Mouse (Mus musculus): ENCODE measurements around the gene Akt3.

Gene Akt3

GRCm38 (mm10) chr1:177258034-177258342 is at the start of gene Akt3:
TSS of gene Akt3 (minus strand) at chr1:177258203.
- DNase-seq (ENCODE audit: low spot score in 2 of 2) = no peak

DNA sequence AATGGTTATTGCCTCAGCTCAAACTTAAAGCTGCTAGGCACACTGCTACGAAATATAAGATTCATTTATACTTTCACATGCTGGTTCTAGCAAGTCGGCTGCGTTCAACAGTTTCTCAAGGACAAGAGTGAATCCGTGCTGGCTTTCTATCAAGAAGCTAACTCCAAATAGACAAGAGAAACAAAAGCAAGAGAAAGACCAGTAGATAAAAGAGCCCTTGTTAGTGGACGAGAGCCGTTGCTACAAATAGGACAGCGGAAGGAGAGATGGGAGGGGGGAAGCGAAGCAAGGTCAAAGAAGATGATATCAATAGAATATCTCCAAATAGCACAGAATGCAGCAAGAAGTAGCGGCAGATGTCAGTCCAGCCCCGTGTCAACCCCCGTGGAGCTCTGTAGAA is 49.5 kb upstream of the Akt3 start:
- DNase-seq (ENCODE audit: low spot score in 2 of 2) = no peak

- DNase-seq (ENCODE audit: low spot score in 2 of 2) = no peak
These were observed 40.2 kb upstream of the Akt3 start for GRCm38 (mm10) chr1:177298231-177298630.

DNA sequence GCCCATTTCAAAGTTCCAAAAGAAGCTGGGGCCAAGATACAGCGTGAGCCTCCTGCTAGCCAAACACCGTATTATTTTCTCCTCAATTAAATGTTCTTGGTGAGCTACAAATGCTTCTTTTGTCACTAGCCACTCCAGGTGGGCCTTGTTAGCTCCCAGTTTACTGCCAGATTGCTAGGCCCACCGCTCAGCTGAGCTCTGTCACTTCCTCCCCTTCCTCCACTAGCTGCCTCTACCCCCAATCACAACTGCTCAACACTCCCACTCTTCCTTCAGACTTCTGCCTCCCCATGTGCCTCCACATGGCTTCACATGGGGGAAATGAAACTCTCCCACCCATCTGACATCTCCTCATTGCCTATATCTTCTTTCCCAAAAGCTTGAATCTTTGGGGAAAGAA is 28.8 kb upstream of the Akt3 start:
- DNase-seq (ENCODE audit: low spot score in 2 of 2) = no peak

GRCm38 (mm10) chr1:177281925-177282324 is 23.9 kb upstream of the Akt3 start:
- DNase-seq (ENCODE audit: low spot score in 2 of 2) = no peak

- DNase-seq (ENCODE audit: low spot score in 2 of 2) = no peak
These were observed 19.4 kb upstream of the Akt3 start for GRCm38 (mm10) chr1:177277361-177277760.

DNA sequence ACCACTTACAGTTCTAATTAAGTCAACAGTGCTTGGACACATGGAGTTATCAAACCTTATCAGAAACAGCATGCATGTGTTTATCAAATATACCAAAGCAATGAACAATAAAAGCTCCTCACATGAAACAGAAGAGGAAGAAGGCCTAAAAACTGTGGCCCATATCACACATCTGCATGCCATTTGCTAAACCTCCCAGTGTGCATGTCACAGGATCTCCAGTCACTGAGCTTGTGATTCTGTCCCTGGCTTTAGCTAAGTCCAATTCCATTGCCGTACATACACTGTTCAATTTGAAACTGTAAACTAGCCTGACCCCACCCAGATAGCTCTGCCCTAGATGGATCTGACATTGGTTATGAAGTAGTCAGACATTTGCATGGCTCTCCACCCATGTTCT is 9.6 kb upstream of the Akt3 start:
- no peak for DNase-seq (ENCODE audit: low spot score in 2 of 2)

GRCm38 (mm10) chr1:177262926-177263325 is 4.9 kb upstream of the Akt3 start:
- DNase-seq (ENCODE audit: low spot score in 2 of 2) = no peak

GRCm38 (mm10) chr1:177260796-177261195 is 2.8 kb upstream of the Akt3 start:
- DNase-seq (ENCODE audit: low spot score in 2 of 2) = no peak

- DNase-seq (ENCODE audit: low spot score in 2 of 2) = no peak
These were observed 1.1 kb upstream of the Akt3 start for GRCm38 (mm10) chr1:177259038-177259600.

GRCm38 (mm10) chr1:177258343-177259037 is 487 bp upstream of the Akt3 start:
- DNase-seq (ENCODE audit: low spot score in 2 of 2) = peak; percentile 51 to 54

DNA sequence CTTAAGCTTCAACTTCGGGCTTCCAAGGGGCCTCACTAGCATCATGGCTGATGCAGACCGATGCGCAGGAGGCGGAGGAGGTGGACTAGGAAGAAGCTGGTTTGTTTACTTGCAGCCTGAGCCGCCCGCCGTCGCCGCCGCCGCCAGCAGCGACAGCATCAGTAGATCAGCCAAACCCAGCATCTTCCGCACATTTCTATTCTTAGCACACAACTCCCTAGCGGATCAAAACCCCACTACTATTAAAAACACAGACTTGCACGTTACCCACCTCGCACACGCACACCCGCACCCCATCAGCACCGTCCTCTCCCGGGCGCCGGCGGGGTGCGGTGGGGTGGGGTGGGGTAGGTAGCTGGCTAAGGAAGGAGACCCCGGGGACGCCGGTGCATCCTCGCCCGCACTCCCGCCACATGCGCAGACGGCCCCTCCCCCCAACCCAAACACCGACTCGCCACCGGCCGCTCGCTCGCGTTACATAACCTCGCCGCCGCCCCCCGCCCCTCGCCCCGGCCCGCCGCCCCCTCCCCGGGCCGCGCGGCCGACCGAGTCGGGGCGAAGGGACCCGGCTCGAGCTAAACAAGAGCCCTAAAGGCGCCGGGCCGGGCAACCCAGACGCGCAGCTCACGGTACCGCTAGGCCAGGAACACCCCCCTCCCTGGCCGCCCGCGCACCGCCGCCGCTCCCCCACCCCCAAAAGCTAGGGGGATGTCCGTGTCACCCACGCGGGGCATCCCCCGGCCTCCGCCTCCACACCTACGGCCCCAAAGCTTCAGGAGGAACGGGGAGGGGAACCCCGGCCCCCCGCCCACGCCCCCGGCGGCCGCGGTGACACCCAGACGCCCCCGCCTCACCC is 597 bp downstream of the Akt3 start:
- peak; percentile 52 to 60 for DNase-seq (ENCODE audit: low spot score in 2 of 2)

DNA sequence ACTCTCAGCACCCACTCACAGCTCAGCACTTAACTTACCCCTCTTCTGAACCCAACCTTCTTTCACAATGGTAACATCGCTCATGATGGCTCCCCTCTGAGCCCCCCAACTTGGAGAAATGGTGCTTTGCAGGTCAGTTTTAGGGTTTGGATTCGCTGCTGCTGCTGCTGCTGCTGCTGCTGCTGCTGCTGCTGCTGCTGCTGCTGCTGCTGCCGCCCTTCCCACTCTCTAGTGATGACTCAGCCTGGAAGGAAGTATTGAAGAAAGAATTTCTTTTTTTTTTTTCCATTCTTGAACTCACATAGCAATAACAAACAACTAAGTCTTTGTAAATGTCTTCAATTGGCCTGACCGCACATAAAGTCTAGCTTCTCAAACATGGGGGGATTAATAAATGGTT is 9.4 kb downstream of the Akt3 start:
- DNase-seq (ENCODE audit: low spot score in 2 of 2) = no peak

GRCm38 (mm10) chr1:177238368-177238767 is 19.6 kb downstream of the Akt3 start:
- DNase-seq (ENCODE audit: low spot score in 2 of 2) = no peak

DNA sequence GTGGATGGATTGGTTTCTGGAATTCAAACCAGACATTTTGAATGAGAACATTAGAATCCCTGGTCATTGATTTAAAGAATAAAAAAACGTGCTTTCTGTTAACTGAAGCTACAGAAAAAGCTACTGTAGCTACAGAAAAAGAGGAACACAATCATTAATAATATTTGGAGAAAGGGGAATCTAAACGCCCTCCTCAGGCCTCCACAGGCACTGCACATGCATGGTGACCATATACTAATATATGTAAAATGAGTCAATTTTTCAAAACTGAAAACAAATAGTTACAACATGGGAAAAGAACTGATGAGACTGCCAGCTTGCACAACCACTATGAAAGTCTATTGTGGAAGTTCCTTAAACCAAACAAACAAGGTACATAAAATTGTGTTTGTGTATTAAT is 21.3 kb downstream of the Akt3 start:
- no peak for DNase-seq (ENCODE audit: low spot score in 2 of 2)

DNA sequence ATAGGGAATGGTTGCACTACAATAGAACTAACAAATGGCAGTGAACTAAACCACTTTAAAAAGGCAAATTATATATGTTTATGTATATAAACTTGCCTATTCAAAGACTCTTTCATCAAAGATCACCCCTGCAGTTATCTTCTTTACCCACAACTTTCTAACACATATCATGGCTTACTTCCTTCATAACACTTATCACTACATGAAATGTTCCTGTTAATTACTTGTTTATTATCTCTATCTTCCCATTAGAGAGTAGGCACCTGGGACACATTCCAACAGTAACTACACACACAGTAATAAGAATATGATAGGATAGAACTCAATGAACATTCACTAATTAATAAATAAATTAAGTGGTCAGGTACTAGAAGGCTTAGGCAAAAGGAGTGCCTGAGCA is 21.8 kb downstream of the Akt3 start:
- no peak for DNase-seq (ENCODE audit: low spot score in 2 of 2)

DNA sequence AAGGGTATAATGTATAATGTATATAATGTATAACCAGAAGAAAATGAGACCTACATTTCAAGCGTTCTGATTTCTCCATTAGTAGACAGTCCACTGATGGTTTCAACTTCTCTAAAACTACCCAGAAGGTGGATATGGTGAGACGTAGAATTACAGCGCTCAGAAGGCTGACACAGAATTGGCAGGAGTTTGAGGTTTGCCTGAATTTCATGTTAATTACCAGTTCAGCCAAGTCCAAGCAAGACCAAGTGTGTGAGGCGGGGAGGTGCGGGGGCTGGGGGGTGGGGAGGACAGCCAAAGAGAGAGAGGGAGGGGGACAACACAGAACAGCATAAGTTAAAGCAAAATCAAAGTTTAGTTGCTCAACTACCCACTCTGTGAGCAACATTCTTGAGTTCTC is 23.5 kb downstream of the Akt3 start:
- DNase-seq (ENCODE audit: low spot score in 2 of 2) = no peak

DNA sequence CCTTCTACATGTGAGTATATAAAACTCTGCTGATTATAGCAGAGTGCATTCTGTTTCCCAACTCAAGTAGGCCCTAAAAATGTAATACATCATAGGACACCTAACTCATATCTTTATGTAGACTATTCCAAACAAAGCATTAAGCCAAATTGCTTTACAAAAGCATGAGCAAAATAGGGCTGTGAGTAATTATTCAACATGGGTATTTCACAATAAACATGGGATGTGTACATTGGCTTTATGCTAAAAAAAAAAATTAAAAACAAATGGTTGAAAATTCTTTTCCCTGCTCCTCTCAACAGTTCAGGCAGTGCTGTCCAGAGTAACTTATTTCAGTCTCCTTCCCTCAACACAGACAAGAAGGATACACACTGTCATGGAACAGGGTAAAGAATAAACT is 26.9 kb downstream of the Akt3 start:
- no peak for DNase-seq (ENCODE audit: low spot score in 2 of 2)

DNA sequence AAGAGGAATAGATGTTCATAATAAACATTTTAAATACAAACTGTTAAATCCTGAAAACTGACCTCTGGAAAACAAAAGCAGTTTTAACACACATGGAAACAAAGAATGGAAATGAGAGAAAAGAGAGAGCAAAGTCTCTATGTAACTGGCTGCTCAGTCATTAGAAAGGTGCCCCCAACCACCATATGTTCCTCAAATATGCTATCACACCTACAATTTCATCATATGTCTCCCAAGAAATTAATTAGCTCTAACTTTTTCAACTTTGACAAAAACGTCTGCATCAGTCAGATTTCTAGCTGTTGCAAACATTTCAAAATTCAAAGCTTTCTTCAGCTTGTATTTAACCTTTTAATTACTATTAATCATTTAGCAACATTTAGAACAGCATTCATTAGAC is 59.0 kb downstream of the Akt3 start:
- no peak for DNase-seq (ENCODE audit: low spot score in 2 of 2)

- no peak for DNase-seq (ENCODE audit: low spot score in 2 of 2)
These were observed 62.8 kb downstream of the Akt3 start for GRCm38 (mm10) chr1:177195224-177195623.

GRCm38 (mm10) chr1:177194324-177194723 is 63.7 kb downstream of the Akt3 start:
- no peak for DNase-seq (ENCODE audit: low spot score in 2 of 2)

DNA sequence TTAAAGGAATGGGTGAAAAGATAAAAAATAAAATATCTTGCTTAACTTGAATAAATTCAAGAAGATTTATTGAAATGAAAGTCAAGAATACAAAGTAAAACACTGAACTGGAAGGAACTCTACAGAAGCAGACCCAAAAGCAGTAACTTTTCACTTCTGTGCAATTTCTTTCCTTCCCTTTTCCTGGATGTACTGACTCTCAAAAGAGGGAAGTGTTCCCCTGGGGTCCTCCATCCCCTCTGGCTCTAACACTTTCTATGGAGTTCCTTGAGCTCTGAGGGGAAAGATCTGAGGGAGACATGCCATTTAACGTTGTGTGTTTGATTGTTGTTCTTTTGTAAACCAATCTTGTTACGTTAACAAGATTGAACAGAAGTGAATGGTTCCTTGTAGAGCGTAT is 66.4 kb downstream of the Akt3 start:
- no peak for DNase-seq (ENCODE audit: low spot score in 2 of 2)

- no peak for DNase-seq (ENCODE audit: low spot score in 2 of 2)
These were observed 67.6 kb downstream of the Akt3 start for GRCm38 (mm10) chr1:177190358-177190757.

Measured in frontal cortex, postnatal 25 days (tissue).